Mouse (Mus musculus): Measurements from ENCODE around the gene Oog4. TPM values are rescaled to one million over a fixed set of nuclear protein-coding genes. Genes with fewer than 3 reads are reported as not detected.

The Oog4 gene
- polyA plus RNA-seq, 1 experiment from 2014 or later, result not detected

Other genes starting within 250 kb of the Oog4 start
- 3.3 TPM in 2 replicates for gene Prdm2, start 237.3 kb downstream of the Oog4 start, polyA plus RNA-seq (2015; fragmentation: Nextera tagmentation; extraction: Ambion mirVana)
- gene Pdpn, start 150.8 kb downstream of the Oog4 start, polyA plus RNA-seq (2015; fragmentation: Nextera tagmentation; extraction: Ambion mirVana), result 0.99 and 1.5 TPM in 2 replicates
- not detected in 2 replicates for gene Lrrc38, start 100.6 kb downstream of the Oog4 start, polyA plus RNA-seq (2015; fragmentation: Nextera tagmentation; extraction: Ambion mirVana)
- not detected in 2 replicates for gene Pramel1, start 55.9 kb downstream of the Oog4 start, polyA plus RNA-seq (2015; fragmentation: Nextera tagmentation; extraction: Ambion mirVana)
- gene Pramef8, start 37.9 kb downstream of the Oog4 start, polyA plus RNA-seq (2015; fragmentation: Nextera tagmentation; extraction: Ambion mirVana), result 3.9 and 4.5 TPM in 2 replicates
- not detected in 2 replicates for gene Gm13043, start 61.0 kb upstream of the Oog4 start, polyA plus RNA-seq (2015; fragmentation: Nextera tagmentation; extraction: Ambion mirVana)
- gene Gm13040, start 85.6 kb upstream of the Oog4 start, polyA plus RNA-seq (2015; fragmentation: Nextera tagmentation; extraction: Ambion mirVana), result not detected in 2 replicates
- gene BC080695, start 101.4 kb upstream of the Oog4 start, polyA plus RNA-seq (2015; fragmentation: Nextera tagmentation; extraction: Ambion mirVana), result not detected in 2 replicates
- not detected in 2 replicates for gene Gm13057, start 101.4 kb upstream of the Oog4 start, polyA plus RNA-seq (2015; fragmentation: Nextera tagmentation; extraction: Ambion mirVana)
- gene Gm13083, start 164.7 kb upstream of the Oog4 start, polyA plus RNA-seq (2015; fragmentation: Nextera tagmentation; extraction: Ambion mirVana), result not detected in 2 replicates
- gene Gm13088, start 206.9 kb upstream of the Oog4 start, polyA plus RNA-seq (2015; fragmentation: Nextera tagmentation; extraction: Ambion mirVana), result not detected in 2 replicates

Measured in liver, embryonic 16.5 days (tissue).